Mouse (Mus musculus) embryonic facial prominence, embryonic 14.5 days (tissue): Measurements from ENCODE around the gene Cdh3. TPM values are rescaled to one million over a fixed set of nuclear protein-coding genes. Genes with fewer than 3 reads are reported as not detected.

ENCODE experiments used
- ATAC-seq: fragments of 200-750 bp; cut with Nextera tagmentation; 2 replicates; pipeline ENCODE4 v1.8.0; 2017; ENCODE audit warnings: low read depth, moderate number of reproducible peaks, moderate TSS enrichment
- DNase-seq: peaks from one replicate; pipeline ENCODE4 v3.0.0-alpha.2; 2015; ENCODE audit warnings: low spot score
- H3K27ac ChIP-seq: fragments of 300-500 bp; sonication (generic); replicated peaks from 2 replicates; pipeline ENCODE4 v1.5.1; 2014; ENCODE audit warnings: low read depth, mild to moderate bottlenecking, low read length, moderate library complexity
- H3K27me3 ChIP-seq: fragments of 300-500 bp; sonication (generic); replicated peaks from 2 replicates; pipeline ENCODE4 v1.6.1; 2014; ENCODE audit warnings: low read length; ENCODE audit not compliant: control insufficient read depth, insufficient read depth
- H3K36me3 ChIP-seq: fragments of 300-500 bp; sonication (generic); 2 replicates; pipeline ENCODE4 v1.6.1; 2014; ENCODE audit warnings: low read length, mixed read lengths; ENCODE audit not compliant: control insufficient read depth, insufficient read depth
- H3K4me1 ChIP-seq: fragments of 300-500 bp; sonication (generic); 2 replicates; pipeline ENCODE4 v1.6.1; 2014; ENCODE audit warnings: antibody characterized with exemption, low read length; ENCODE audit not compliant: control insufficient read depth, insufficient read depth
- H3K4me2 ChIP-seq: fragments of 300-500 bp; sonication (generic); 2 replicates; pipeline ENCODE4 v1.6.1; 2014; ENCODE audit warnings: low read depth, mild to moderate bottlenecking, low read length, moderate library complexity, mixed read lengths
- H3K4me3 ChIP-seq: fragments of 300-500 bp; sonication (generic); 2 replicates; pipeline ENCODE4 v1.5.1; 2014; ENCODE audit warnings: low read depth, mild to moderate bottlenecking, low read length
- H3K9ac ChIP-seq: fragments of 300-500 bp; sonication (generic); 2 replicates; pipeline ENCODE4 v1.6.1; 2014; ENCODE audit warnings: low read depth, mild to moderate bottlenecking, low read length, moderate library complexity, mixed read lengths
- H3K9me3 ChIP-seq: fragments of 300-500 bp; sonication (generic); 2 replicates; pipeline ENCODE4 v1.6.1; 2016; ENCODE audit warnings: low read length; ENCODE audit not compliant: control insufficient read depth
- WGBS: fragments of 180-500 bp; shearing (Covaris S2); extraction: QIAGEN DNeasy Blood & Tissue Kit; methylation state at CpG from one replicate; pipeline ENCODE4 v1.1.7; 2014; 5-methylcytosine and 5-hydroxymethylcytosine counted together
- polyA plus RNA-seq: library from polyadenylated mRNA; unstranded; fragments of >200 nt; fragmentation: Nextera tagmentation; extraction: Ambion mirVana; gene quantifications from 2 replicates; pipeline ENCODE4 v1.2.1, GENCODE M21; 2014

Gene Cdh3
- polyA plus RNA-seq, 1 experiment from 2014 or later: 9.8 TPM

GRCm38 (mm10) chr8:106516581-106516980 is 5.9 kb downstream of the Cdh3 start:
- Histone ChIP-seq H3K4me2 (no peak overlapping the region), H3K27me3 (no peaks in the 10 kb centered on the region; the same call in 1 of the 2 replicates), H3K4me1 (peaks cover 19% of the 10 kb centered on the region), H3K36me3 (0 out of 2 replicates have a peak, but pooled peaks cover 3% of the 10 kb centered on the region), H3K9ac (no peak overlapping the region), H3K4me3 (no peak overlapping the region), H3K27ac (no peak overlapping the region), H3K9me3 (no peaks in the 10 kb centered on the region)
- DNase-seq (peak; percentile 22), ATAC-seq (no peak; the same call in 1 of the 2 replicates)
- WGBS: 64% methylated on average over 2 of the region's 2 CpGs

GRCm38 (mm10) chr8:106518763-106519162 is 8.1 kb downstream of the Cdh3 start:
- ATAC-seq: no peak
- no peak overlapping the region for H3K27ac ChIP-seq

GRCm38 (mm10) chr8:106520578-106520977 is 9.9 kb downstream of the Cdh3 start:
- ATAC-seq (peak; percentile 55; the same call in 1 of the 2 replicates), DNase-seq (no peak)
- H3K27me3 ChIP-seq: no peaks in the 10 kb centered on the region
- no peak overlapping the region for H3K9ac ChIP-seq
- H3K4me3 ChIP-seq: no peak overlapping the region
- 0 out of 2 replicates have a peak, but pooled peaks cover 3% of the 10 kb centered on the region for H3K36me3 ChIP-seq
- H3K27ac ChIP-seq: peak overlapping the region; percentile 53; the same call in 1 of the 2 replicates
- H3K9me3 ChIP-seq: no peaks in the 10 kb centered on the region
- WGBS: 69% methylated on average over 7 of the region's 7 CpGs
- no peak overlapping the region for H3K4me2 ChIP-seq
- peaks cover 18% of the 10 kb centered on the region; the same call in 1 of the 2 replicates for H3K4me1 ChIP-seq

More at GRCm38 (mm10) chr8:106518763-106519162, 8.1 kb downstream of the Cdh3 start:
- H3K27me3 ChIP-seq: no peaks in the 10 kb centered on the region; the same call in 1 of the 2 replicates
- DNase-seq: peak; percentile 35
- H3K9ac ChIP-seq: no peak overlapping the region
- H3K4me3 ChIP-seq: no peak overlapping the region
- no peaks in the 10 kb centered on the region for H3K9me3 ChIP-seq
- H3K36me3 ChIP-seq: 0 out of 2 replicates have a peak, but pooled peaks cover 3% of the 10 kb centered on the region
- peaks cover 18% of the 10 kb centered on the region; the same call in 1 of the 2 replicates for H3K4me1 ChIP-seq
- H3K4me2 ChIP-seq: no peak overlapping the region
- WGBS: 14% methylated on average over 3 of the region's 3 CpGs

- ATAC-seq: peak; percentile 47; the same call in 1 of the 2 replicates
- H3K27ac ChIP-seq: peak overlapping the region; percentile 74
- H3K36me3 ChIP-seq: 0 out of 2 replicates have a peak, but pooled peaks cover 3% of the 10 kb centered on the region
- peak; percentile 90 for DNase-seq
- H3K9me3 ChIP-seq: no peaks in the 10 kb centered on the region
- H3K9ac ChIP-seq: no peak overlapping the region
- 33% methylated on average over 9 of the region's 9 CpGs for WGBS
- no peak overlapping the region for H3K4me2 ChIP-seq
- H3K4me3 ChIP-seq: no peak overlapping the region
- peaks cover 16% of the 10 kb centered on the region; the same call in 1 of the 2 replicates for H3K4me1 ChIP-seq
- H3K27me3 ChIP-seq: no peaks in the 10 kb centered on the region
Observed at GRCm38 (mm10) chr8:106521845-106522244, 11.2 kb downstream of the Cdh3 start.

- H3K4me1 ChIP-seq: 0 out of 2 replicates have a peak, but pooled peaks cover 8% of the 10 kb centered on the region
- DNase-seq: no peak
- H3K27ac ChIP-seq: no peak overlapping the region
- H3K9me3 ChIP-seq: peaks cover 3% of the 10 kb centered on the region; the same call in 1 of the 2 replicates
- no peak overlapping the region for H3K9ac ChIP-seq
- no peak overlapping the region for H3K4me3 ChIP-seq
- H3K36me3 ChIP-seq: no peaks in the 10 kb centered on the region
- 40% methylated on average over 6 of the region's 6 CpGs for WGBS
- no peak for ATAC-seq
- no peak overlapping the region for H3K4me2 ChIP-seq
- no peaks in the 10 kb centered on the region for H3K27me3 ChIP-seq
Observed at GRCm38 (mm10) chr8:106526725-106527124, 16.0 kb downstream of the Cdh3 start.

GRCm38 (mm10) chr8:106527241-106528036 is 16.7 kb downstream of the Cdh3 start:
- Histone ChIP-seq H3K9ac (no peak overlapping the region), H3K27me3 (no peaks in the 10 kb centered on the region), H3K4me3 (no peak overlapping the region), H3K27ac (no peak overlapping the region; the same call in 1 of the 2 replicates), H3K9me3 (peaks cover 3% of the 10 kb centered on the region; the same call in 1 of the 2 replicates), H3K36me3 (no peaks in the 10 kb centered on the region), H3K4me2 (no peak overlapping the region), H3K4me1 (peaks cover 5% of the 10 kb centered on the region; the same call in 1 of the 2 replicates)
- ATAC-seq (no peak), DNase-seq (no peak)
- WGBS: 81% methylated on average over 9 of the region's 9 CpGs

GRCm38 (mm10) chr8:106528596-106529249 is 18.0 kb downstream of the Cdh3 start:
- Histone ChIP-seq H3K4me1 (peaks cover 9% of the 10 kb centered on the region; the same call in 1 of the 2 replicates), H3K4me2 (no peak overlapping the region), H3K9me3 (peaks cover 3% of the 10 kb centered on the region; the same call in 1 of the 2 replicates), H3K27ac (no peak overlapping the region), H3K36me3 (no peaks in the 10 kb centered on the region), H3K4me3 (no peak overlapping the region), H3K9ac (no peak overlapping the region), H3K27me3 (no peaks in the 10 kb centered on the region)
- 71% methylated on average over 9 of the region's 9 CpGs for WGBS
- DNase-seq (no peak), ATAC-seq (peak; percentile 39; the same call in 1 of the 2 replicates)

- ATAC-seq (no peak), DNase-seq (no peak)
- Histone ChIP-seq H3K4me2 (no peak overlapping the region), H3K4me1 (peaks cover 14% of the 10 kb centered on the region; the same call in 1 of the 2 replicates), H3K4me3 (no peak overlapping the region), H3K9me3 (peaks cover 3% of the 10 kb centered on the region; the same call in 1 of the 2 replicates), H3K9ac (no peak overlapping the region), H3K27ac (no peak overlapping the region), H3K36me3 (no peaks in the 10 kb centered on the region), H3K27me3 (no peaks in the 10 kb centered on the region)
- 88% methylated on average over 10 of the region's 10 CpGs for WGBS
Observed at GRCm38 (mm10) chr8:106529885-106530482, 19.3 kb downstream of the Cdh3 start.
